Mouse (Mus musculus): Measurements from ENCODE around the gene Clca1.

The Clca1 gene

GRCm38 (mm10) chr3:144971553-144972270 lies 60.9 kb downstream of the Clca1 start:
- in situ Hi-C loops (cut with MboI; ENCODE audit: low pct_unique_long_range_greater_than_20kb in 1 of 2, low sequenced_read_pairs in 2 of 2, unreplicated experiment in 1 of 2), result no loop called here

GRCm38 (mm10) chr3:144969755-144970154 lies 62.8 kb downstream of the Clca1 start:
- in situ Hi-C loops (cut with MboI; ENCODE audit: low pct_unique_long_range_greater_than_20kb in 1 of 2, low sequenced_read_pairs in 2 of 2, unreplicated experiment in 1 of 2), result no loop called here

DNA sequence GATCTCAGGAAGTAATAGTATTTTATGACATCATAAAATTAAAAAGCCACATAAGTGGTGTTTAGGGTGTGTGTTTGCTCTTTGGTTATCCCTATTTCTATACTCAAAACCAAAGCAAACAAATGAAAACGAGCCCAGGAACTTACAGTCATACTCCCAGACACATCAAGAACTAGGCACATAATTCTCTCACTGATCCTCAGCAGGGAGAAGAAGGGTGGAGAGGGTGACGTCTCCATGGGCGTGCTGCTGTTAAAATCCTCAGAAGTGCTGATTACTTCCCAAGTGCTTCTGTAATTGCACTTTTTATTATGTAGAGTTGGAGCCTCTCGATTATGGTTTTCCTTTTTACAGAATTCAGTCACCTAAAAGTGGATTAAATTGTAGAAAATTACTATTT lies 66.5 kb downstream of the Clca1 start:
- in situ Hi-C loops (cut with MboI; ENCODE audit: low pct_unique_long_range_greater_than_20kb in 1 of 2, low sequenced_read_pairs in 2 of 2, unreplicated experiment in 1 of 2), result no loop called here

Data from mouse embryonic stem cell (cell line).